ENCODE assay signal across 9 mouse cellular contexts in genomic region chr17:30950780-30951179, GRCm38 (mm10). TPM values are rescaled to one million over a fixed set of nuclear protein-coding genes. Genes with fewer than 3 reads are reported as not detected.
A peak's percentile ranks its signal among the peaks of the same experiment; 100 is the strongest.
DNase-seq lines count a peak whose midpoint lies in the region; ATAC-seq lines count a peak whose summit lies in the region.
"Had no signal": no experiment of that assay in that cellular context is flagged by ENCODE, and none has a peak within 500 bp of the region (broad histone marks: within the 10 kb centered on the region; RNA-seq: fewer than 3 reads in every experiment).

No protein-coding gene starts in this region.

- peak; percentile 40 to 90 for DNase-seq in frontal cortex, adult 2 months (ENCODE audit: extremely low spot score in 1 of 2, low spot score in 1 of 2)
- DNase-seq in A20 (ENCODE audit: low read depth, low spot score) = peak; percentile 56
- DNase-seq in adrenal gland, postnatal 36 days = peak; percentile 66 to 73
- peak; percentile 79 for DNase-seq in embryonic facial prominence, embryonic 11.5 days (ENCODE audit: low spot score)
- DNase-seq in layer of hippocampus, adult 9-10 months (ENCODE audit: low spot score) = peak; percentile 83
- DNase-seq in testis, postnatal 14 days (ENCODE audit: low spot score) = peak; percentile 25

- no peak overlapping the region for H3K4me3 ChIP-seq in embryonic facial prominence, embryonic 11.5 days (ENCODE audit: low read depth, low read length)
- H3K4me3 ChIP-seq: stomach, embryonic 15.5 days had no signal

- WGBS in embryonic facial prominence, embryonic 11.5 days = 10% methylated on average over 7 of the region's 7 CpGs

- H3K9ac ChIP-seq in embryonic facial prominence, embryonic 11.5 days (replicated peaks; ENCODE audit: low read length) = no peak overlapping the region
- H3K9ac ChIP-seq: stomach, embryonic 15.5 days had no signal

- ATAC-seq in frontal cortex, adult (ENCODE audit: low TSS enrichment) = no peak
- no peak for ATAC-seq in embryonic facial prominence, embryonic 11.5 days (replicated peaks; ENCODE audit: insufficient number of reproducible peaks, low FRiP score, low TSS enrichment, low read depth)
- 0 out of 2 replicates have a peak, but pooled peaks have one; percentile 47 for ATAC-seq in megakaryocyte, adult 5-6 weeks (ENCODE audit: poor library complexity, severe bottlenecking)

- no peaks in the 10 kb centered on the region for H3K27me3 ChIP-seq in embryonic facial prominence, embryonic 11.5 days (ENCODE audit: control insufficient read depth, insufficient read depth, low read length)
- H3K27me3 ChIP-seq: stomach, embryonic 15.5 days had no signal

- H3K4me2 ChIP-seq in embryonic facial prominence, embryonic 11.5 days (ENCODE audit: low read depth, low read length) = no peak overlapping the region
- H3K4me2 ChIP-seq: stomach, embryonic 15.5 days had no signal

- H3K27ac ChIP-seq in embryonic facial prominence, embryonic 11.5 days (replicated peaks; ENCODE audit: low read depth, low read length) = no peak overlapping the region
- H3K27ac ChIP-seq: stomach, embryonic 15.5 days had no signal

- no peaks in the 10 kb centered on the region for H3K9me3 ChIP-seq in embryonic facial prominence, embryonic 11.5 days (replicated peaks; ENCODE audit: control insufficient read depth, low read length)
- H3K9me3 ChIP-seq: stomach, embryonic 15.5 days had no signal

- H3K4me1 ChIP-seq in embryonic facial prominence, embryonic 11.5 days (ENCODE audit: control insufficient read depth, insufficient read depth, low read length) = no peaks in the 10 kb centered on the region
- H3K4me1 ChIP-seq: stomach, embryonic 15.5 days had no signal

- no peaks in the 10 kb centered on the region for H3K36me3 ChIP-seq in embryonic facial prominence, embryonic 11.5 days (replicated peaks; ENCODE audit: control insufficient read depth, insufficient read depth, low read depth, low read length)
- H3K36me3 ChIP-seq: stomach, embryonic 15.5 days had no signal

RNA-seq across cellular contexts. Expression of gene Umodl1, which starts 3.7 kb away (rescaled TPM):
- polyA plus RNA-seq in frontal cortex, adult 2 months (2012; rRNA removed) = 0.22 and 0.80 TPM in 2 replicates
- 1 to 10 TPM in 1 of 2 experiments, not detected in 1; 1.1 TPM for total RNA-seq in adrenal gland, postnatal 36 days (2021)
- 0.21 TPM in 1 of 2 replicates, not detected in the other for polyA plus RNA-seq in embryonic facial prominence, embryonic 11.5 days (2014; fragmentation: Nextera tagmentation; extraction: Ambion mirVana)
- total RNA-seq in megakaryocyte, adult 5-6 weeks (2015) = not detected in 2 replicates
- total RNA-seq in megakaryocyte, adult 5-6 weeks (2017) = not detected in 2 replicates
- polyA plus RNA-seq: stomach, embryonic 15.5 days had no signal

RNA-seq across cellular contexts. Expression of gene Glp1r, which starts 49.2 kb away (rescaled TPM):
- 0.70 and 0.74 TPM in 2 replicates for polyA plus RNA-seq in frontal cortex, adult 2 months (2012; rRNA removed)
- under 1 TPM; 0.07 to 0.20 TPM for total RNA-seq in adrenal gland, postnatal 36 days (2021)
- 0.08 TPM in 1 of 2 replicates, not detected in the other for polyA plus RNA-seq in embryonic facial prominence, embryonic 11.5 days (2014; fragmentation: Nextera tagmentation; extraction: Ambion mirVana)
- 0.07 TPM in 1 of 2 replicates, not detected in the other for total RNA-seq in megakaryocyte, adult 5-6 weeks (2015)
- total RNA-seq in megakaryocyte, adult 5-6 weeks (2017) = not detected in 2 replicates

Comparison
In these comparisons a context has a peak if more than half of its experiments do, and no peak if none do; other contexts are left out.
1. DNase-seq: peak in every context shown above with its lines; median percentile 83 in layer of hippocampus, adult 9-10 months; 79 in embryonic facial prominence, embryonic 11.5 days; 70 in adrenal gland, postnatal 36 days; 65 in frontal cortex, adult 2 months; 56 in A20; 25 in testis, postnatal 14 days.